Mouse (Mus musculus): ENCODE measurements around the gene Wasf1.

Wasf1 gene

GRCm38 (mm10) chr10:40896656-40897055 lies 13.4 kb downstream of the Wasf1 start:
- no peak for DNase-seq

- DNase-seq = no peak
Observed at GRCm38 (mm10) chr10:40901786-40902185, 18.5 kb downstream of the Wasf1 start.

GRCm38 (mm10) chr10:40906131-40906530 lies 22.9 kb downstream of the Wasf1 start:
- no peak for DNase-seq

- DNase-seq = no peak
Observed at GRCm38 (mm10) chr10:40906802-40907201, 23.5 kb downstream of the Wasf1 start.

- no peak for DNase-seq
Observed at GRCm38 (mm10) chr10:40908580-40908979, 25.3 kb downstream of the Wasf1 start.

- no peak for DNase-seq
Observed at GRCm38 (mm10) chr10:40910811-40911210, 27.5 kb downstream of the Wasf1 start.

- no peak for DNase-seq
Observed at GRCm38 (mm10) chr10:40915240-40915639, 32.0 kb downstream of the Wasf1 start.

- no peak for DNase-seq
Observed at GRCm38 (mm10) chr10:40918669-40919440, 35.6 kb downstream of the Wasf1 start.

- no peak for DNase-seq
Observed at GRCm38 (mm10) chr10:40919464-40919863, 36.2 kb downstream of the Wasf1 start.

- DNase-seq = no peak
Observed at GRCm38 (mm10) chr10:40932995-40933394, 49.7 kb downstream of the Wasf1 start.

- DNase-seq = no peak
Observed at GRCm38 (mm10) chr10:40936160-40936726, 53.0 kb downstream of the Wasf1 start.

- no peak for DNase-seq
Observed at GRCm38 (mm10) chr10:40937569-40937968, 54.3 kb downstream of the Wasf1 start.

- DNase-seq = no peak
Observed at GRCm38 (mm10) chr10:40942688-40943087, 59.4 kb downstream of the Wasf1 start.

- no peak for DNase-seq
Observed at GRCm38 (mm10) chr10:40950176-40950575, 66.9 kb downstream of the Wasf1 start.

GRCm38 (mm10) chr10:40956206-40956605 lies 72.9 kb downstream of the Wasf1 start:
- DNase-seq = no peak

- DNase-seq = peak; percentile 19
Observed at GRCm38 (mm10) chr10:40961365-40961764, 78.1 kb downstream of the Wasf1 start.

GRCm38 (mm10) chr10:40962008-40962407 lies 78.7 kb downstream of the Wasf1 start:
- no peak for DNase-seq

GRCm38 (mm10) chr10:40964546-40964945 lies 81.3 kb downstream of the Wasf1 start:
- no peak for DNase-seq

- no peak for DNase-seq
Observed at GRCm38 (mm10) chr10:40968551-40968950, 85.3 kb downstream of the Wasf1 start.

- no peak for DNase-seq
Observed at GRCm38 (mm10) chr10:40969372-40970033, 86.2 kb downstream of the Wasf1 start.

GRCm38 (mm10) chr10:40970601-40971245 lies 87.4 kb downstream of the Wasf1 start:
- no peak for DNase-seq

- DNase-seq = no peak
Observed at GRCm38 (mm10) chr10:40971256-40971655, 88.0 kb downstream of the Wasf1 start.

- DNase-seq = no peak
Observed at GRCm38 (mm10) chr10:40983761-40984160, 100.5 kb downstream of the Wasf1 start.

GRCm38 (mm10) chr10:40984600-40984999 lies 101.3 kb downstream of the Wasf1 start:
- no peak for DNase-seq
